Mouse (Mus musculus) limb, embryonic 10.5 days (tissue): ENCODE results near the gene Riok2. TPM values are rescaled to one million over a fixed set of nuclear protein-coding genes. Genes with fewer than 3 reads are reported as not detected.

ENCODE experiments used
- DNase-seq: peaks from one replicate; pipeline ENCODE4 v3.0.0-alpha.2; 2017; ENCODE audit warnings: low spot score
- H3K27ac ChIP-seq: fragments of 300-500 bp; sonication (generic); 2 replicates; pipeline ENCODE4 v1.5.1; 2016; ENCODE audit warnings: mild to moderate bottlenecking
- H3K27me3 ChIP-seq: fragments of 300-500 bp; sonication (generic); 2 replicates; pipeline ENCODE4 v1.6.1; 2016; ENCODE audit warnings: low read depth, mild to moderate bottlenecking; ENCODE audit not compliant: poor library complexity, severe bottlenecking
- H3K36me3 ChIP-seq: fragments of 300-500 bp; sonication (generic); 2 replicates; pipeline ENCODE4 v1.6.1; 2016; ENCODE audit warnings: mild to moderate bottlenecking, moderate library complexity
- H3K4me1 ChIP-seq: fragments of 300-500 bp; sonication (generic); 2 replicates; pipeline ENCODE4 v1.6.1; 2016
- H3K4me3 ChIP-seq: fragments of 300-500 bp; sonication (generic); 2 replicates; pipeline ENCODE4 v1.5.1; 2016; ENCODE audit warnings: mild to moderate bottlenecking, moderate library complexity
- H3K9me3 ChIP-seq: fragments of 300-500 bp; sonication (generic); replicated peaks from 2 replicates; pipeline ENCODE4 v1.6.1; 2016; ENCODE audit warnings: mild to moderate bottlenecking
- WGBS: fragments of 180-500 bp; shearing (Covaris S2); methylation state at CpG from one replicate; pipeline ENCODE4 v1.1.7; 2016; 5-methylcytosine and 5-hydroxymethylcytosine counted together
- polyA plus RNA-seq: library from polyadenylated mRNA; unstranded; fragments of >200 nt; fragmentation: Nextera tagmentation; extraction: Ambion mirVana; gene quantifications from 2 replicates; pipeline ENCODE4 v1.2.1, GENCODE M21; 2016

The Riok2 gene
- polyA plus RNA-seq, 1 experiment from 2014 or later: 36.6 TPM

DNA sequence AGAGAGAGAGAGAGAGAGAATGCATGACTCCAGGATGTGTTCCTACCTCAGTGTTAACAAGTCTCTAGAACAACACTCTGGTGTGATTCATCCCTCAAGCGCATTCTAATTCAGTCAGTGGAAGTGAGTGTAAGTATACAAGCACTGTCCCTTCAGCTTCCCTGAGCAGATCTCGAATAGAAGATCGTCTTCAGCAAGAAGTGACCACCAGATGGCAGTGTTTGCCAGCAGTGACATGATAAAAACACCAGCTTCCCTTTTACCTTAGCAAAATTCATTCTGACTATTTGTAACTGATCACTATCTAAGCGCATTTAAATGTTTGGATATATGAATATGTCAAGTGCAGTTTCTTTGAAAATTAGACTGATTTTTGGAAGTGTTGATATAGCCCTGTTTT is 20.2 kb downstream of the Riok2 start:
- no peaks in the 10 kb centered on the region for H3K4me1 ChIP-seq
- H3K27ac ChIP-seq: no peak overlapping the region
- WGBS: 39% methylated on average over 4 of the region's 4 CpGs
- peak; percentile 79 for DNase-seq
- H3K27me3 ChIP-seq: no peaks in the 10 kb centered on the region
- no peaks in the 10 kb centered on the region for H3K9me3 ChIP-seq
- no peak overlapping the region for H3K4me3 ChIP-seq
- H3K36me3 ChIP-seq: peaks cover 57% of the 10 kb centered on the region

- Histone ChIP-seq H3K4me1 (peaks cover 2% of the 10 kb centered on the region; the same call in 1 of the 2 replicates), H3K4me3 (no peak overlapping the region), H3K27ac (no peak overlapping the region), H3K9me3 (no peaks in the 10 kb centered on the region), H3K36me3 (peaks cover 33% of the 10 kb centered on the region), H3K27me3 (no peaks in the 10 kb centered on the region)
- WGBS: 78% methylated on average over 1 of the region's 1 CpGs
- DNase-seq: no peak
Observed at GRCm38 (mm10) chr17:17396869-17397268, 22.8 kb downstream of the Riok2 start.

GRCm38 (mm10) chr17:17398664-17399063 is 24.6 kb downstream of the Riok2 start:
- H3K4me1 ChIP-seq: peaks cover 8% of the 10 kb centered on the region
- WGBS: 84% methylated on average over 2 of the region's 2 CpGs
- DNase-seq: no peak
- H3K27me3 ChIP-seq: no peaks in the 10 kb centered on the region
- H3K9me3 ChIP-seq: no peaks in the 10 kb centered on the region
- peaks cover 24% of the 10 kb centered on the region for H3K36me3 ChIP-seq
- no peak overlapping the region for H3K27ac ChIP-seq
- no peak overlapping the region for H3K4me3 ChIP-seq

DNA sequence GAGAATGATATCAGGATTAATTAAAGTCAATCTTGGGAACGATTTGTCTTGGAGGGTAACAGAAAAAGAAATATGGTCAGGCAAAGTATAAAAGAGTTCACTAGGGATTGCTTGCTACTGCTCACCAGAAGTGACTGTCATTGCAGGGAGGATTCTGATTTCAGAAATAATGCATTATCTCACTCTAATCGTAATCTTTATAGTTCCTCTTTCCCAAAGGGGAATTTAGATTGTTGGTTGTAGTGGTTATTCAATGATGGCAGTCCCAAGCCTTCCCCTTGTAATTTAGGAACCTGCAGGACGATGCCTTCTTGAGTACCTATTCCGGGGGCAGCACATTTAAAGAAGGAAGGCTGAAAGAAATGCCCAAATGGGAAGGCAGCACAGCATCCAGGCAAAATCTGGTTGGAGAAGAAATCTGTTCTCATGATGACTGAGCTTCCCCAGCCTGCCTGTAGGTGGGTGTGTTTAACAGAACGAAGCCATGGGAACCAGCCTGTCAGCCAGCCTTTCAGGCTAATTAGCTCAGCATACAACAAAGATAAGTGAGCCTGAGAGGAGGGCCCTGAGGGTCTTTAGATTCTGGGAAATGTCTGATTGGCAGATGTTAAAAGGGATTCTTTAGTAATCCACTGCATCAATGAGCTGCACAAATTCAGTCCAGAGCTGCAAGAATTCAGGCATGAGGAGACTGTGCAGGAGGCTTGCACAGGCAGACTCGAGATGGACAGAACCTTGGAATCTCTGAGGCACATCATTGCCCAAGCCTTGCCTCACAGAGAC is 28.3 kb downstream of the Riok2 start, which contains the start of gene Lix1:
Gene Lix1, plus strand, starts transcription at position 451 of the 783 bp plus-strand sequence.
- peak; percentile 78 for DNase-seq
- Histone ChIP-seq H3K27me3 (no peaks in the 10 kb centered on the region), H3K4me1 (peaks cover 37% of the 10 kb centered on the region), H3K4me3 (peak within 1 kb of the TSS; percentile 57), H3K9me3 (no peaks in the 10 kb centered on the region), H3K36me3 (peaks cover 12% of the 10 kb centered on the region), H3K27ac (peak within 1 kb of the TSS; percentile 90)
- 29% methylated on average over 6 of the region's 6 CpGs for WGBS

- peak overlapping the region; percentile 57 for H3K4me3 ChIP-seq
- no peaks in the 10 kb centered on the region for H3K9me3 ChIP-seq
- 20% methylated on average over 5 of the region's 5 CpGs for WGBS
- peaks cover 13% of the 10 kb centered on the region for H3K36me3 ChIP-seq
- DNase-seq: no peak
- peak overlapping the region; percentile 90 for H3K27ac ChIP-seq
- H3K4me1 ChIP-seq: peaks cover 43% of the 10 kb centered on the region
- no peaks in the 10 kb centered on the region for H3K27me3 ChIP-seq
Observed at GRCm38 (mm10) chr17:17403038-17403437, 28.9 kb downstream of the Riok2 start.

- Histone ChIP-seq H3K4me3 (peak overlapping the region; percentile 57), H3K4me1 (peaks cover 49% of the 10 kb centered on the region), H3K27me3 (no peaks in the 10 kb centered on the region), H3K27ac (peak overlapping the region; percentile 90), H3K9me3 (no peaks in the 10 kb centered on the region), H3K36me3 (peaks cover 19% of the 10 kb centered on the region)
- no peak for DNase-seq
- 7% methylated on average over 3 of the region's 3 CpGs for WGBS
Observed at GRCm38 (mm10) chr17:17403578-17404112, 29.5 kb downstream of the Riok2 start.

DNA sequence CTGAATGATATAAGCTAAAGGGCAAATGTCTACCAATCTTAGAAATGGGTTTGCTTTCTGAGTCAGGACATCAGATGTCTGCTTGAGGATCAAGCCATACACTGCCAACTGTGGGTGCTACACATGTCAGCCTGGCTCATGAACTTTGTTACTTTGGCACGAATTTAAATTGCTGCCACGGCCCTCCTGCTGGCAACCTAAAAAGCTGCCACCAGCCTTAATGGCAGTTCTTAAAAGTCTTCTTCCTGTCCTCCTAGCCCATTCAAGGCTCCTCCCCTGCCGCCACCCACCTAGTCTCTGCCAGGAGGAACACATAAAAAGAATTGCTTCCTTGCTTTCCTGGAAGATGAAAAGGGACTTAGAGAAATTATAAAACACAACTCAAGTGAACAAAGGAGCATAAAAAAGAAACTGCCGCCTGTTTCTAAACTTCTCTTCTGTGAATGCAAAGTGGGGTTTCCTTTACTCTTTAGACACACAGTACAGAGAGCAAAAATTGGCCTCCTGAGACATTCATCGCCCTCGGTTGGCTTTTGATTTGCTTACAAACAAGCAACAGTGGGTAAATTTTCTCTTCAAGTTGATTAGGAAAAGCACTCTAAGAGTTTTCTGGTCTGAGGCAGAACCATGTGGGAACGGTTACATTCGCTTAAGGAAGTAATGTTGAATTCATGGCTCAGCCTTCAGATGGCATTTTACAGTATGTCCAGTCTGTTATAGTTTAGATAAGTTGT is 30.9 kb downstream of the Riok2 start:
- no peaks in the 10 kb centered on the region for H3K27me3 ChIP-seq
- DNase-seq: peak; percentile 75
- 25% methylated on average over 8 of the region's 8 CpGs for WGBS
- peak overlapping the region; percentile 90 for H3K27ac ChIP-seq
- H3K4me1 ChIP-seq: peaks cover 62% of the 10 kb centered on the region
- no peaks in the 10 kb centered on the region for H3K9me3 ChIP-seq
- peak overlapping the region; percentile 57 for H3K4me3 ChIP-seq
- H3K36me3 ChIP-seq: peaks cover 26% of the 10 kb centered on the region

- H3K4me3 ChIP-seq: peak overlapping the region; percentile 57
- H3K4me1 ChIP-seq: peaks cover 66% of the 10 kb centered on the region
- H3K36me3 ChIP-seq: peaks cover 30% of the 10 kb centered on the region
- H3K9me3 ChIP-seq: no peaks in the 10 kb centered on the region
- no peak for DNase-seq
- WGBS: 29% methylated on average over 1 of the region's 1 CpGs
- H3K27ac ChIP-seq: peak overlapping the region; percentile 90
- no peaks in the 10 kb centered on the region for H3K27me3 ChIP-seq
Observed at GRCm38 (mm10) chr17:17405606-17406005, 31.5 kb downstream of the Riok2 start.

DNA sequence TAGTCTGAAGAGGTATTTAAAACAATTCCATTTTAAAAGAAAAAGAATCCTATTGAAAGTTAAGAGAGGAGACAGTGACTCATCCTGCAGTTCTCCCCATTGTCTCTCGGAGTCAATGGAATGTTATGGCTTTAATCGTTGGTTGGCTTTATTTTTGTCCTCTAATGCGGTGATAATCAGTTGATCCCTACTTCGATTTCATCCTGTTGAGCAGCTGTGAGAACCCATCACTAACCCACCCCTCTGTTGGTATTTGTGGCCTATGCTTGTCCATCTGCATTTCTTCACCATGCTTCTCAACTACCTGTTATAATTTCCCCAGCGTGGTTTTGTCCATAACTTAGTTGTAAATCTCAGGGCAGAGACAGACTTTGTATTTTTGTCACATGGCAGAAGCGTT is 34.0 kb downstream of the Riok2 start:
- Histone ChIP-seq H3K27ac (peak overlapping the region; percentile 84; the same call in 1 of the 2 replicates), H3K9me3 (no peaks in the 10 kb centered on the region), H3K4me3 (no peak overlapping the region), H3K36me3 (peaks cover 44% of the 10 kb centered on the region), H3K27me3 (no peaks in the 10 kb centered on the region), H3K4me1 (peaks cover 59% of the 10 kb centered on the region)
- WGBS: 71% methylated on average over 6 of the region's 6 CpGs
- no peak for DNase-seq

DNA sequence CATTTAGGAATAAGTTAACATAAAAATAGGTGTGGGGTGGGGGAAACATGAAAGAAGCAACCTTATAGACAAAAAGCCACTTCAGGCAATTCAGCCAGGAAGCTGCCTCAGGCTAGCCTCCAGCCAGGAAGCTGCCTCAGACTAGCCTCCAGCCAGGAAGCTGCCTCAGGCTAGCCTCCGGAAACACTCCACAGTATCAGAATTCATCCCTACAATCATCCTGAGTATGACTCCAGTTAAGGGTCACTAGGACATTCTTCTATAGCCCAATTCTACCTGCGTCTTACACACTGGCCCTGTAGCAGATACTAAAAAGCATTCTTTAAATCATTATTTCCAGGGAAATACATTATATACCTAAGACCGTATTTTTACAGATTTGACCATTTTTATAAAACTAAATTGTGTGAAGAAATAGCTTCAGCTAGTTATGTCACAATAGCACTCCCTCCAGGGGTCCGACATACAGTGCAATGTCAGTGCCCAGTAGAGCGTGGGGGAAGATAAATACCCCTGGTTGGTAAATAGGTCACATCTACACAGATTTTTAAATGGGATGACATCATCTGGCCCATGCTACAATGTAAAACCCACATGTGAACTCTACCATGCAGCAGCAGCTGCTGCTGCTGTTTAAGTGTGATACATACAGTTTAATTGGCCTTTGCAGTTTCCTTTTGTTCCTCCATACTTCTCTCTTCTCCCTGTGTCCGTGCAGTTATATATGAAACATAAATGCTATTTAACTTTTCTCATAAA is 34.8 kb downstream of the Riok2 start:
- DNase-seq: no peak
- Histone ChIP-seq H3K4me3 (no peak overlapping the region), H3K9me3 (no peaks in the 10 kb centered on the region), H3K27ac (peak overlapping the region; percentile 84; the same call in 1 of the 2 replicates), H3K4me1 (peaks cover 59% of the 10 kb centered on the region), H3K27me3 (no peaks in the 10 kb centered on the region), H3K36me3 (peaks cover 50% of the 10 kb centered on the region)
- 77% methylated on average over 6 of the region's 6 CpGs for WGBS

GRCm38 (mm10) chr17:17409601-17410000 is 35.5 kb downstream of the Riok2 start:
- Histone ChIP-seq H3K4me3 (no peak overlapping the region), H3K27me3 (no peaks in the 10 kb centered on the region), H3K36me3 (peaks cover 56% of the 10 kb centered on the region), H3K4me1 (peaks cover 58% of the 10 kb centered on the region), H3K27ac (peak overlapping the region; percentile 84), H3K9me3 (no peaks in the 10 kb centered on the region)
- DNase-seq: peak; percentile 53
- WGBS: 9% methylated on average over 2 of the region's 2 CpGs

- DNase-seq: no peak
- Histone ChIP-seq H3K9me3 (no peaks in the 10 kb centered on the region), H3K4me3 (no peak overlapping the region), H3K27me3 (no peaks in the 10 kb centered on the region), H3K27ac (no peak overlapping the region), H3K4me1 (peaks cover 40% of the 10 kb centered on the region), H3K36me3 (peaks cover 59% of the 10 kb centered on the region)
- WGBS: 73% methylated on average over 2 of the region's 2 CpGs
Observed at GRCm38 (mm10) chr17:17411443-17411842, 37.3 kb downstream of the Riok2 start.
